Mouse (Mus musculus): ENCODE measurements around the gene Ppp1r14a. TPM values are rescaled to one million over a fixed set of nuclear protein-coding genes. Genes with fewer than 3 reads are reported as not detected.
A peak's percentile ranks its signal among the peaks of the same experiment; 100 is the strongest.

Ppp1r14a gene
- 5.1 TPM for polyA plus RNA-seq (2021)

- CTCF ChIA-PET: interaction anchor here (0.6 to 2.9 kb wide), 4 partner anchors 11 to 121 kb away, joined by 3 to 14 read pairs (median 4); partner anchors contain the start of gene 2200002D01Rik
- no peaks in the 10 kb centered on the region for H3K27me3 ChIP-seq
- in situ Hi-C loops (cut with MboI; ENCODE audit: low pct_unique_long_range_greater_than_20kb): loop anchor here (5.0 kb wide), 1 partner anchor 107 kb away; the partner anchor contains the start of gene Psmd8
- POLR2A ChIA-PET: interaction anchor here (1.1 to 1.6 kb wide), 2 partner anchors 9 to 42 kb away, joined by 4 to 9 read pairs; no protein-coding TSS in a partner anchor
- DNase-seq (ENCODE audit: low read depth, low spot score): no peak
- peak; percentile 60 for ATAC-seq
- no peak for TF ChIP-seq CTCF (IDR thresholded peaks at IDR 0.05)
Observed at GRCm38 (mm10) chr7:29288942-29289638, at the start of gene Ppp1r14a. Gene Ppp1r14a, plus strand, starts transcription at chr7:29289308.

- DNase-seq (ENCODE audit: low read depth, low spot score) (no peak), ATAC-seq (no peak)
- ChIA-PET CTCF (interaction anchor here (1.2 to 2.4 kb wide), 6 partner anchors 13 to 119 kb away, joined by 3 to 10 read pairs (median 4); no protein-coding TSS in a partner anchor), POLR2A (interaction anchor here (1.0 to 1.3 kb wide), 2 partner anchors 28 to 35 kb away, joined by 3 to 5 read pairs; no protein-coding TSS in a partner anchor)
- no peak for TF ChIP-seq CTCF (IDR thresholded peaks at IDR 0.05)
- H3K27me3 ChIP-seq: no peaks in the 10 kb centered on the region
- in situ Hi-C loops (cut with MboI; ENCODE audit: low pct_unique_long_range_greater_than_20kb): loop anchor here (5.0 kb wide), 2 partner anchors 37 to 68 kb away; partner anchors contain the start of gene Spint2
Observed at GRCm38 (mm10) chr7:29244732-29245416, 44.2 kb upstream of the Ppp1r14a start.

- POLR2A ChIA-PET: interaction anchor here (0.6 to 4.6 kb wide), 5 partner anchors 25 to 393 kb away, joined by 3 to 49 read pairs (median 8); partner anchors contain the start of gene Spint2
- in situ Hi-C loops (cut with MboI; ENCODE audit: low pct_unique_long_range_greater_than_20kb): loop anchor here (5.0 kb wide), 1 partner anchor 36 kb away; the partner anchor contains the start of gene Spint2
- DNase-seq (ENCODE audit: low read depth, low spot score): no peak
- H3K27me3 ChIP-seq: no peaks in the 10 kb centered on the region
- TF ChIP-seq CTCF (IDR thresholded peaks at IDR 0.05): no peak
- no peak for ATAC-seq
- CTCF ChIA-PET: interaction anchor here (1.9 to 3.9 kb wide), 6 partner anchors 23 to 55 kb away, joined by 6 to 29 read pairs (median 16); partner anchors contain the start of gene Spint2
Observed at GRCm38 (mm10) chr7:29246015-29246414, 43.1 kb upstream of the Ppp1r14a start.

GRCm38 (mm10) chr7:29246619-29247313, 42.3 kb upstream of the Ppp1r14a start:
- no peaks in the 10 kb centered on the region for H3K27me3 ChIP-seq
- POLR2A ChIA-PET: interaction anchor here (0.6 to 4.6 kb wide), 12 partner anchors 8 to 394 kb away, joined by 3 to 49 read pairs (median 7); partner anchors contain the start of gene Spint2
- CTCF ChIA-PET: interaction anchor here (0.8 to 3.9 kb wide), 12 partner anchors 9 to 299 kb away, joined by 3 to 29 read pairs (median 10); partner anchors contain the start of genes Spint2 and Yif1b
- DNase-seq (ENCODE audit: low read depth, low spot score) (no peak), ATAC-seq (no peak)
- no peak for TF ChIP-seq CTCF (IDR thresholded peaks at IDR 0.05)
- in situ Hi-C loops (cut with MboI; ENCODE audit: low pct_unique_long_range_greater_than_20kb): loop anchor here (5.0 kb wide), 1 partner anchor 36 kb away; the partner anchor contains the start of gene Spint2

- DNase-seq (ENCODE audit: low read depth, low spot score) (no peak), ATAC-seq (no peak)
- in situ Hi-C loops (cut with MboI; ENCODE audit: low pct_unique_long_range_greater_than_20kb): loop anchor here (5.0 kb wide), 1 partner anchor 35 kb away; the partner anchor contains the start of gene Spint2
- TF ChIP-seq CTCF (IDR thresholded peaks at IDR 0.05): no peak
- CTCF ChIA-PET: interaction anchor here (0.7 to 3.9 kb wide), 16 partner anchors 9 to 300 kb away, joined by 3 to 29 read pairs (median 6); partner anchors contain the start of genes Spint2 and Yif1b
- no peaks in the 10 kb centered on the region for H3K27me3 ChIP-seq
- POLR2A ChIA-PET: interaction anchor here (0.8 to 4.6 kb wide), 11 partner anchors 8 to 67 kb away, joined by 3 to 49 read pairs (median 7); partner anchors contain the start of gene Spint2
Observed at GRCm38 (mm10) chr7:29247314-29247700, 41.8 kb upstream of the Ppp1r14a start.

- ATAC-seq: no peak
- CTCF ChIA-PET: interaction anchor here (0.7 to 3.9 kb wide), 14 partner anchors 10 to 119 kb away, joined by 3 to 29 read pairs (median 8); partner anchors contain the start of genes Spint2 and Yif1b
- no peak for DNase-seq (ENCODE audit: low read depth, low spot score)
- H3K27me3 ChIP-seq: no peaks in the 10 kb centered on the region
- no peak for TF ChIP-seq CTCF (IDR thresholded peaks at IDR 0.05)
- POLR2A ChIA-PET: interaction anchor here (0.8 to 4.6 kb wide), 12 partner anchors 9 to 68 kb away, joined by 3 to 49 read pairs (median 7); partner anchors contain the start of gene Spint2
- in situ Hi-C loops (cut with MboI; ENCODE audit: low pct_unique_long_range_greater_than_20kb): loop anchor here (5.0 kb wide), 1 partner anchor 35 kb away; the partner anchor contains the start of gene Spint2
Observed at GRCm38 (mm10) chr7:29247706-29248105, 41.4 kb upstream of the Ppp1r14a start.

- ATAC-seq (peak; percentile 71), DNase-seq (ENCODE audit: low read depth, low spot score) (peak; percentile 60)
- no peaks in the 10 kb centered on the region for H3K27me3 ChIP-seq
- in situ Hi-C loops (cut with MboI; ENCODE audit: low pct_unique_long_range_greater_than_20kb): loop anchor here (5.0 kb wide), 1 partner anchor 34 kb away; the partner anchor contains the start of gene Spint2
- TF ChIP-seq CTCF (IDR thresholded peaks at IDR 0.05): no peak
- ChIA-PET CTCF (interaction anchor here (0.7 to 3.9 kb wide), 13 partner anchors 9 to 53 kb away, joined by 3 to 29 read pairs (median 10); partner anchors contain the start of genes Spint2 and Yif1b), POLR2A (interaction anchor here (0.8 to 4.6 kb wide), 10 partner anchors 9 to 68 kb away, joined by 3 to 49 read pairs (median 6); partner anchors contain the start of gene Spint2)
Observed at GRCm38 (mm10) chr7:29248261-29248841, 40.8 kb upstream of the Ppp1r14a start, which contains the start of gene 2200002D01Rik. Gene 2200002D01Rik, minus strand, starts transcription at chr7:29248466.

GRCm38 (mm10) chr7:29251166-29251565, 37.9 kb upstream of the Ppp1r14a start:
- ATAC-seq (no peak), DNase-seq (ENCODE audit: low read depth, low spot score) (no peak)
- ChIA-PET POLR2A (no interaction called here), CTCF (interaction anchor here (1.1 kb wide), 1 partner anchor 21 kb away, joined by 3 read pairs; no protein-coding TSS in a partner anchor)
- in situ Hi-C loops (cut with MboI; ENCODE audit: low pct_unique_long_range_greater_than_20kb): no loop called here
- no peaks in the 10 kb centered on the region for H3K27me3 ChIP-seq
- TF ChIP-seq CTCF (IDR thresholded peaks at IDR 0.05): no peak

- POLR2A ChIA-PET: no interaction called here
- no peak for TF ChIP-seq CTCF (IDR thresholded peaks at IDR 0.05)
- ATAC-seq: no peak
- no peaks in the 10 kb centered on the region for H3K27me3 ChIP-seq
- in situ Hi-C loops (cut with MboI; ENCODE audit: low pct_unique_long_range_greater_than_20kb): no loop called here
- no peak for DNase-seq (ENCODE audit: low read depth, low spot score)
- CTCF ChIA-PET: interaction anchor here (1.0 kb wide), 1 partner anchor 43 kb away, joined by 3 read pairs; no protein-coding TSS in a partner anchor
Observed at GRCm38 (mm10) chr7:29253842-29254241, 35.3 kb upstream of the Ppp1r14a start.

Data from Patski (cell line).